Mouse (Mus musculus) adrenal gland, postnatal 0 days (tissue): ENCODE data around the gene Cand2. TPM values are rescaled to one million over a fixed set of nuclear protein-coding genes. Genes with fewer than 3 reads are reported as not detected.

Source experiments
- microRNA-seq: library from miRNA; unstranded; fragments of <30 nt; microRNA quantifications from one replicate; pipeline ENCODE4, GENCODE M21; 2016; ENCODE audit warnings: borderline replicate concordance; ENCODE audit not compliant: insufficient number of aligned reads
- polyA plus RNA-seq: library from polyadenylated mRNA; unstranded; fragments of >200 nt; fragmentation: Nextera tagmentation; extraction: Ambion mirVana; gene quantifications from 2 replicates; pipeline ENCODE4 v1.2.1, GENCODE M21; 2015

The Cand2 gene
- polyA plus RNA-seq: 8.5 and 10.0 TPM in 2 replicates

DNA sequence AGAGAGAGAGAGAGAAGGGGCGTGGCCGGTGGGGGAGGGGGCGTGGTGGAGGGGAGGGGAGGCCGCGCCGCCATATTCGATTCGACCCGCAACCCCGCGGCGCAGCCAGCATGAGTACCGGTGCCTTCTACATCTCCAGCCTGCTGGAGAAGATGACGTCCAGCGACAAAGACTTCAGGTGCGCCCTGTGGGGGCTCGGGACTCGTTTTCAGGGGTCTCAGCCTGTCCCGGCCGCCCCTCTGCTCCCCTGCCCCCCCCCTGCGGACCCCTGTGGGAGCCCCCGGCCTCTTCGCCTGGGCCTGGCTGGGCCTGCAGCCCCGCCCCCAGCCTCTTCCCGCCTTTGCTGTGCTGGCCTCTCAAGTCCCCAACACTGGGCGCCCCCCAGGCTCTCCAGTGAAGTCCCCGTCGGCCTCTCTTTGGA, at the start of gene Cand2:
Cand2 (plus strand) TSS at position 38 of the 421 bp plus-strand sequence.

DNA sequence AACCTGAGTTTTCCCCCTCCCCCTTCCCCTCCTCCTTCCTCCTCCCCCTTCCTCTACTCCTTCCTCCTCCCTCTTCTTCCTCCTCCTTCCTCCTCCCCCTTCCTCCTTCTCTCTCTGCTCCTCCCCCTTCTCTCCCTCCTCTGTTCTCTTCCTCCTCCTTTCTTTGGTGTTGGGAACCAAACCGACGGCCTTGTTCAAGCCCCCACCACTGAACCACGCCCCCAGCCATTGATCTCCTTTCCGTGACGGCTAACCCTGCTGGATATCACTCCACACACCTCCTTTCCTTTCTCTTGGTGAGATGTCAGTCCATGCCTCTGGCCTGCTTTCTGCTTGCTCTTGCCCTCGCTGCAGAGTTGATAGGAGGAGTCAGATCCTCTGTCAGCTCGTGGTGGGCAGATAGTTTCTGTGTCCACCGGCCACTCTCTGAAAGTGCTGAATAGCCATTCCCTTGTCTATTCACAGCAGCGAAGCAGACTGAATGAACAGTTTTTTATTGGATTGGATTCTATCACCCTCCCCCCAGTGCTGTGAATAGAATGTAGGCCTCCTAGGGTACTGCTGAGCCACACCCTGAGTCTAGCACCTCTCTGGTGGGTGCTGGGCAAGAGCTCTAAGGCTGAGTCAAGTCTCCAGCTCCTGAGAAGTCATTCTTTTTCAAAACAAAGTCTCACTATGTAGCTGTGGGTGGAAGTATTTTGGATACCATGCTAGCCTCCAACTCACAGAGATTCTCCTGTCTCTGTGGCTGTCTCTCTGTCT, 12.2 kb upstream of the Cand2 start, which contains the start of gene Tmem40:
Tmem40 (minus strand) TSS at position 416 of the 762 bp plus-strand sequence.

GRCm38 (mm10) chr6:115808488-115809231, 34.3 kb downstream of the Cand2 start, which contains the start of gene Rpl32:
Gene Rpl32, minus strand, starts transcription at chr6:115808747.

GRCm38 (mm10) chr6:115838161-115838597, 63.8 kb downstream of the Cand2 start, which contains the start of gene Efcab12:
Gene Efcab12, minus strand, starts transcription at chr6:115838412.

GRCm38 (mm10) chr6:115853091-115853813, 78.9 kb downstream of the Cand2 start, which contains the start of the genes Mbd4 and Ift122:
Gene Mbd4, minus strand, starts transcription at chr6:115853371.
Gene Ift122, plus strand, starts transcription at chr6:115853470.

Small RNAs within 50 kb of the gene (microRNA-seq; reads per million reads assigned to microRNA genes)
- gene Mir7660: not detected

Other genes starting within 250 kb of the Cand2 start
- 14.4 and 18.0 TPM in 2 replicates for gene Tsen2, start 229.9 kb upstream of the Cand2 start, polyA plus RNA-seq
- gene Mkrn2os, start 182.0 kb upstream of the Cand2 start, polyA plus RNA-seq: 0.44 and 0.47 TPM in 2 replicates
- gene Mkrn2, start 172.6 kb upstream of the Cand2 start, polyA plus RNA-seq: 20.8 and 30.6 TPM in 2 replicates
- 49.9 and 52.8 TPM in 2 replicates for gene Raf1, start 97.9 kb upstream of the Cand2 start, polyA plus RNA-seq
- gene Tmem40, start 12.1 kb upstream of the Cand2 start, polyA plus RNA-seq: 3.0 and 3.3 TPM in 2 replicates
- gene Rpl32, start 34.2 kb downstream of the Cand2 start, polyA plus RNA-seq: 2,518 and 3,190 TPM in 2 replicates
- 0.62 and 0.66 TPM in 2 replicates for gene Efcab12, start 63.9 kb downstream of the Cand2 start, polyA plus RNA-seq
- 7.5 and 8.0 TPM in 2 replicates for gene Mbd4, start 78.8 kb downstream of the Cand2 start, polyA plus RNA-seq
- gene Ift122, start 78.9 kb downstream of the Cand2 start, polyA plus RNA-seq: 12.5 and 15.2 TPM in 2 replicates
- 0.30 and 0.92 TPM in 2 replicates for gene Rho, start 157.2 kb downstream of the Cand2 start, polyA plus RNA-seq
- not detected in 2 replicates for gene H1foo, start 170.4 kb downstream of the Cand2 start, polyA plus RNA-seq
- gene Plxnd1, start 220.5 kb downstream of the Cand2 start, polyA plus RNA-seq: 17.0 and 29.6 TPM in 2 replicates